Mouse (Mus musculus) heart, embryonic 14.5 days (tissue): ENCODE measurements around the gene Jak2. TPM values are rescaled to one million over a fixed set of nuclear protein-coding genes. Genes with fewer than 3 reads are reported as not detected.
A peak's percentile ranks its signal among the peaks of the same experiment; 100 is the strongest.

Experiments used
- ATAC-seq: fragments of 200-750 bp; cut with Nextera tagmentation; 2 replicates; pipeline ENCODE4 v1.8.0; 2017; ENCODE audit warnings: low read depth, moderate TSS enrichment; ENCODE audit not compliant: insufficient number of reproducible peaks, insufficient read depth, low FRiP score
- H3K27ac ChIP-seq, 2 experiments: fragments of 200-500 bp in 1 of 2; fragments of 300-500 bp in 1 of 2; sonication (generic) in 1 of 2; replicated peaks in 1 of 2; 2 replicates each; pipeline ENCODE4 v1.5.1; 2012 to 2014; ENCODE audit warnings: low read depth in 2 of 2, low read length in 2 of 2, control low read depth in 1 of 2, mild to moderate bottlenecking in 1 of 2, mixed read lengths in 1 of 2; ENCODE audit not compliant: control insufficient read depth in 1 of 2, insufficient read depth in 1 of 2
- H3K27me3 ChIP-seq: fragments of 300-500 bp; sonication (generic); 2 replicates; pipeline ENCODE4 v1.6.1; 2014; ENCODE audit warnings: mild to moderate bottlenecking, low read length, control low read depth; ENCODE audit not compliant: control insufficient read depth, insufficient read depth
- H3K36me3 ChIP-seq: fragments of 300-500 bp; sonication (generic); 2 replicates; pipeline ENCODE4 v1.6.1; 2014; ENCODE audit warnings: mild to moderate bottlenecking, control low read depth, low read length, mixed read lengths; ENCODE audit not compliant: control insufficient read depth, insufficient read depth
- H3K4me1 ChIP-seq, 2 experiments: fragments of 200-500 bp in 1 of 2; fragments of 300-500 bp in 1 of 2; sonication (generic) in 1 of 2; 2 replicates each; pipeline ENCODE4 v1.6.1; 2012 to 2014; ENCODE audit warnings: low read length in 2 of 2, control low read depth in 1 of 2, mixed read lengths in 1 of 2; ENCODE audit not compliant: control insufficient read depth in 2 of 2, insufficient read depth in 2 of 2
- H3K4me2 ChIP-seq: fragments of 300-500 bp; sonication (generic); 2 replicates; pipeline ENCODE4 v1.6.1; 2014; ENCODE audit warnings: mild to moderate bottlenecking, low read length
- H3K4me3 ChIP-seq, 2 experiments: fragments of 200-500 bp in 1 of 2; fragments of 300-500 bp in 1 of 2; sonication (generic) in 1 of 2; 2 replicates each; pipeline ENCODE4 v1.5.1; 2012 to 2014; ENCODE audit warnings: low read length in 2 of 2, mild to moderate bottlenecking in 2 of 2, control low read depth in 1 of 2, low read depth in 1 of 2, moderate library complexity in 1 of 2; ENCODE audit not compliant: control insufficient read depth in 1 of 2, insufficient read depth in 1 of 2
- H3K9ac ChIP-seq: fragments of 300-500 bp; sonication (generic); 2 replicates; pipeline ENCODE4 v1.6.1; 2014; ENCODE audit warnings: mild to moderate bottlenecking, low read length
- H3K9me3 ChIP-seq: fragments of 300-500 bp; sonication (generic); 2 replicates; pipeline ENCODE4 v1.6.1; 2016; ENCODE audit warnings: low read length, control low read depth; ENCODE audit not compliant: control insufficient read depth
- WGBS: fragments of 180-500 bp; shearing (Covaris S2); extraction: QIAGEN DNeasy Blood & Tissue Kit; methylation state at CpG from one replicate; pipeline ENCODE4 v1.1.7; 2014; 5-methylcytosine and 5-hydroxymethylcytosine counted together
- polyA plus RNA-seq: library from polyadenylated mRNA; unstranded; fragments of >200 nt; fragmentation: Nextera tagmentation; extraction: Ambion mirVana; gene quantifications from 2 replicates; pipeline ENCODE4 v1.2.1, GENCODE M21; 2014

Jak2 gene
- polyA plus RNA-seq, 1 experiment from 2014 or later = 11.1 TPM

GRCm38 (mm10) chr19:29238171-29238570, 13.5 kb upstream of the Jak2 start:
- peak overlapping the region in 1 of 2 experiments; percentile 6; a peak in 1 of 4 replicates for H3K27ac ChIP-seq
- H3K4me2 ChIP-seq = peak overlapping the region; percentile 26; the same call in 1 of the 2 replicates
- no peak overlapping the region for H3K4me3 ChIP-seq
- no peaks in the 10 kb centered on the region for H3K9me3 ChIP-seq
- H3K27me3 ChIP-seq = no peaks in the 10 kb centered on the region
- ATAC-seq = no peak
- H3K9ac ChIP-seq = no peak overlapping the region
- H3K36me3 ChIP-seq = no peaks in the 10 kb centered on the region
- 27% methylated on average over 9 of the region's 9 CpGs for WGBS
- peaks cover 19 to 32% of the 10 kb centered on the region in 2 experiments for H3K4me1 ChIP-seq

DNA sequence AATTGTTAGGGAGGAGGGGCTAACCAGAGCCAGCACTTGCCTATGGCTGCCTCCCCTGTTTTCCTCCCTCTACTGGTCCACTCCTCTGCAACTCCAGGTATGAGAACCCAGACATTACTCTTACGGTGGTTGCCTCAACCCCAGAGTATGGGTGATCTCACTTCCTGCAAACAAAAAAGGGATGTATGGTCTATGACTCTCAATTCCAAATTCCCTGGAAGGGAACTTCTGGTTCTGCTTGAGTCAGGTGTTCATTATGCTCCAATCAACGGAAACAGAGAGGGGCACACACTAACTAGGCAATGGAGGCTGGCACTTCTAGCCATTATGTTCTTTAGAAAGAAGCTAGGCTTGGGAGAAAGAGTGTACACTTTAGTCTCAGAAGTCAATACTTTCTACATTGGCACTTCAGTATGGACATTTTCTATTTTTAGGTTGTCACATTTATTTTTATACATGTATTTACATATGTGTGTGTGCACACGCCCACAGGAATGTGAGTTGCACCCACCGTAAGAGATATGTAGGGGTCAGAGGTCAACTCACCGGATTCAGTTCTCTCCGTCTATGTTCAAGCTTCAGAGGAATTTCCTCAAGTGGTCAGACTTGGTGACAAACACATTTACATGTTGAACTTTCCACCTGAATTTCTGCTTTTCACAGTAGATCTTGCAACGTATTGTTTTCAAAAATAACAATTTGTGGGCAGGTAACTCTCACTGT, 12.0 kb upstream of the Jak2 start:
- no peak overlapping the region for H3K4me3 ChIP-seq
- no peak for ATAC-seq
- 49% methylated on average over 7 of the region's 7 CpGs for WGBS
- H3K27me3 ChIP-seq = no peaks in the 10 kb centered on the region
- H3K9ac ChIP-seq = no peak overlapping the region
- no peak overlapping the region for H3K4me2 ChIP-seq
- H3K4me1 ChIP-seq = peaks cover 19 to 32% of the 10 kb centered on the region in 2 experiments
- no peak overlapping the region for H3K27ac ChIP-seq
- no peaks in the 10 kb centered on the region for H3K36me3 ChIP-seq
- no peaks in the 10 kb centered on the region for H3K9me3 ChIP-seq

GRCm38 (mm10) chr19:29240676-29241075, 11.0 kb upstream of the Jak2 start:
- no peak overlapping the region for H3K9ac ChIP-seq
- no peak overlapping the region for H3K27ac ChIP-seq
- peaks cover 19 to 32% of the 10 kb centered on the region in 2 experiments for H3K4me1 ChIP-seq
- ATAC-seq = no peak
- H3K27me3 ChIP-seq = no peaks in the 10 kb centered on the region
- no peak overlapping the region for H3K4me3 ChIP-seq
- no peaks in the 10 kb centered on the region for H3K9me3 ChIP-seq
- 68% methylated on average over 2 of the region's 2 CpGs for WGBS
- no peaks in the 10 kb centered on the region for H3K36me3 ChIP-seq
- no peak overlapping the region for H3K4me2 ChIP-seq

GRCm38 (mm10) chr19:29241581-29241980, 10.0 kb upstream of the Jak2 start:
- H3K36me3 ChIP-seq = no peaks in the 10 kb centered on the region
- no peaks in the 10 kb centered on the region for H3K27me3 ChIP-seq
- peaks cover 5% of the 10 kb centered on the region; the same call in 1 of the 2 replicates for H3K9me3 ChIP-seq
- H3K27ac ChIP-seq = no peak overlapping the region
- no peak overlapping the region for H3K4me3 ChIP-seq
- H3K9ac ChIP-seq = no peak overlapping the region
- ATAC-seq = no peak
- whole genome bisulfite sequencing = 48% methylated on average over 10 of the region's 10 CpGs
- no peak overlapping the region for H3K4me2 ChIP-seq
- peaks cover 19 to 31% of the 10 kb centered on the region in 2 experiments for H3K4me1 ChIP-seq

GRCm38 (mm10) chr19:29249933-29250332, 1.7 kb upstream of the Jak2 start:
- H3K9me3 ChIP-seq = peaks cover 5% of the 10 kb centered on the region; the same call in 1 of the 2 replicates
- H3K4me1 ChIP-seq = peaks cover 0 to 30% of the 10 kb centered on the region in 2 experiments; a peak in 3 of 4 replicates
- peak overlapping the region; percentile 97 for H3K9ac ChIP-seq
- H3K36me3 ChIP-seq = no peaks in the 10 kb centered on the region
- peak overlapping the region in 1 of 2 experiments; percentile 95; a peak in 3 of 4 replicates for H3K4me3 ChIP-seq
- 37% methylated on average over 4 of the region's 4 CpGs for WGBS
- H3K27ac ChIP-seq = no peak overlapping the region
- no peak for ATAC-seq
- no peaks in the 10 kb centered on the region for H3K27me3 ChIP-seq
- H3K4me2 ChIP-seq = peak overlapping the region; percentile 90

DNA sequence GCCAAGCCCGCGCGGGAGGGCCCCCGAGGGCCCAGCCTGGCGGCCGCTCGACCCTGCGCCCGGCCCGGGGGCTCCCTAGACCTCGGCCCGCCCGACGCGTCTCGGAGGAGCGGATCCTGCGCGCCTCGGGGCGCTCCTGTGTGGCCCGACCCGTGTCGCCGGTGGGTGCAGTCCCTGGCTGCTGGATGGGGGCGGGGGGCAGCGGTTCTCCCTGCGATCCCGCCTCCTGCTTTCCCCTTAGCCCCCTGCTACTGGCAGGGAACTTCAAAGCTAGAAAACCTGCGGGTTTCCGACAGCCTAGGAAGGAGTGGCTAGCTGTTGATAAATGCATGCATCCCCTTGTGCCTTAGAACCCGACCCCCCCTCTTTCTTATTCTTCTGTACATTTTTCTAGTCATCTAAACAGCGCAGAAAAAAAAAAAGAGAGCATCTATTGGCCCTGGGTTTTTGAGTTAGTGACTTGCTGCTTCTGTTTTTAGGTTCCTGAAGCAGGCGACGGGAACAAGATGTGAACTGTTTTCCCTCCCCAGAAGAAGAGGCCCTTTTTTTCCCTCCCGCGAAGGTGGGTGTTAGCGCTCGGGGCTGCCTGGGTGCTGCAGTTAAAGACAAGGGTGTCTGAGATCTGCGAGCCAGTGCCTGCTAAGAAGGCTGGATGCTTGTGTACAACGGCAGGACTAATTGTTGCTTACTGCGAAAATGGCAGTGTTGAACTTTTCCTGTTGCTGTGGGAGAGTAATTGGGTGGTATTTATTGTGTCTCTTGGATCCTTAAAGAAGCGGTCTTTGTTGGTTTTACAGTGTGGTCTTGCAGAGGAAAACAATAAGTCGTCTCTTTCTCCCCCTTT, 552 bp downstream of the Jak2 start:
- Histone ChIP-seq H3K27ac (peak overlapping the region; percentile 84 to 98), H3K36me3 (no peaks in the 10 kb centered on the region), H3K4me1 (peaks cover 0 to 30% of the 10 kb centered on the region in 2 experiments; a peak in 3 of 4 replicates), H3K4me2 (peak overlapping the region; percentile 86), H3K4me3 (peak overlapping the region; percentile 77 to 95), H3K9me3 (no peaks in the 10 kb centered on the region), H3K9ac (peak overlapping the region; percentile 97), H3K27me3 (no peaks in the 10 kb centered on the region)
- 1% methylated on average over 43 of the region's 44 CpGs for WGBS
- no peak; the same call in 1 of the 2 replicates for ATAC-seq

- Histone ChIP-seq H3K4me1 (peaks cover 0 to 30% of the 10 kb centered on the region in 2 experiments; a peak in 3 of 4 replicates), H3K9me3 (no peaks in the 10 kb centered on the region), H3K4me3 (peak overlapping the region; percentile 77 to 95), H3K27ac (peak overlapping the region; percentile 5 to 98; a peak in 2 of 4 replicates), H3K27me3 (no peaks in the 10 kb centered on the region), H3K9ac (peak overlapping the region; percentile 97), H3K4me2 (peak overlapping the region; percentile 86), H3K36me3 (no peaks in the 10 kb centered on the region)
- no peak for ATAC-seq
- 25% methylated on average over 10 of the region's 10 CpGs for WGBS
Measured at GRCm38 (mm10) chr19:29252831-29253545, 1.4 kb downstream of the Jak2 start.
